Mouse (Mus musculus): ENCODE data around the gene Atmin. TPM values are rescaled to one million over a fixed set of nuclear protein-coding genes. Genes with fewer than 3 reads are reported as not detected.

Atmin gene
- polyA plus RNA-seq, 1 experiment from 2014 or later, result 5.5 TPM

DNA sequence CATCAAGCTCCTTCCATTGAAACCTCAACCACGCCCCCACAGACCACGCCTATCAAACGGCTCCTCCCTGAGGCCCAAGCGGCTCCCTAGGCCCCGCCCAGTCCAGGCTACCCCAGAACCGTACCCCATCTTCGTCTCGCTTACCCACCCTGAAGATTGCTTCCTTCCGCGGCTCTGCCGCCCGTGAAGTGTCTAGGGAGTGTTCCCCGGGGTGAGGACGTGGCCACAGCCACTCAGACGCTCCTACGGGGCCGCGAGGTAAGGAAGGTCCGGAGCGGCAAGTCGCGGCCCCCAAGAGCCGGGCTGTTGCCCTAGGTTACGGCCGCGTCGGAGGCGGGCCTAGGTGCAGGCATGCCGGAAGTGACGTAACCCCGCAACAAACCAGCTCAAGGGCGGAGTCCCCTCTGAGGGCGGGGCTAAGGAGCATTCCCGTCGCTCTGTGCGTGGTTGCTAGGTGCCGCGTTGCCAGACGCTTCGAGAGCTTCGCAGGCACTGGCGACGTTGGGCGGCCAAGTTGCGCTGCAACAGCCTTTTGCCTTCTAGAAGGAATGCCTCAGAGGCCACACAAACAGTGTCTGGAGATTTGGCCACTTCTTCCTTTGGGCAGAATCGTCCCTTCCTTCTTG, 35.6 kb downstream of the Atmin start, which contains the start of gene 1700030J22Rik:
Gene 1700030J22Rik, minus strand, starts transcription at position 329 of the 626 bp plus-strand sequence.
- peak within 1 kb of the TSS; percentile 46 for H3K9ac ChIP-seq (ENCODE audit: low read depth, low read length)
- WGBS, result under 1% methylated on average over 46 of the region's 46 CpGs
- peaks cover 13% of the 10 kb centered on the region for H3K36me3 ChIP-seq (ENCODE audit: control insufficient read depth, insufficient read depth)
- H3K4me1 ChIP-seq (replicated peaks; ENCODE audit: control insufficient read depth, insufficient read depth, low read length), result peaks cover 5% of the 10 kb centered on the region; the same call in 1 of the 2 replicates
- H3K9me3 ChIP-seq (ENCODE audit: control insufficient read depth), result no peaks in the 10 kb centered on the region
- peak; percentile 99 for ATAC-seq
- TF ChIP-seq CTCF (IDR thresholded peaks at IDR 0.05; ENCODE audit: low read depth), result peak; percentile 62
- H3K27ac ChIP-seq (ENCODE audit: low read depth, low read length), result no peak within 1 kb of the TSS
- H3K4me3 ChIP-seq (ENCODE audit: low read depth, low read length), result peak within 1 kb of the TSS; percentile 77
- H3K27me3 ChIP-seq (replicated peaks; ENCODE audit: control insufficient read depth, insufficient read depth, low read length), result no peaks in the 10 kb centered on the region
- H3K4me2 ChIP-seq (replicated peaks; ENCODE audit: low read depth), result peak within 1 kb of the TSS; percentile 83

- H3K4me1 ChIP-seq (replicated peaks; ENCODE audit: control insufficient read depth, insufficient read depth, low read length), result peaks cover 5% of the 10 kb centered on the region; the same call in 1 of the 2 replicates
- no peak overlapping the region for H3K27ac ChIP-seq (ENCODE audit: low read depth, low read length)
- H3K4me2 ChIP-seq (replicated peaks; ENCODE audit: low read depth), result no peak overlapping the region
- H3K9me3 ChIP-seq (ENCODE audit: control insufficient read depth), result no peaks in the 10 kb centered on the region
- H3K27me3 ChIP-seq (replicated peaks; ENCODE audit: control insufficient read depth, insufficient read depth, low read length), result no peaks in the 10 kb centered on the region
- no peak for ATAC-seq
- H3K36me3 ChIP-seq (ENCODE audit: control insufficient read depth, insufficient read depth), result peaks cover 23% of the 10 kb centered on the region
- WGBS, result 23% methylated on average over 4 of the region's 4 CpGs
- TF ChIP-seq CTCF (IDR thresholded peaks at IDR 0.05; ENCODE audit: low read depth), result peak; percentile 80
- no peak overlapping the region for H3K4me3 ChIP-seq (ENCODE audit: low read depth, low read length)
- H3K9ac ChIP-seq (ENCODE audit: low read depth, low read length), result no peak overlapping the region
Observed at GRCm38 (mm10) chr8:116980117-116980516, 36.9 kb downstream of the Atmin start.

GRCm38 (mm10) chr8:116989842-116990241, 46.6 kb downstream of the Atmin start:
- H3K4me1 ChIP-seq (replicated peaks; ENCODE audit: control insufficient read depth, insufficient read depth, low read length), result no peaks in the 10 kb centered on the region
- WGBS, result 99% methylated on average over 3 of the region's 3 CpGs
- H3K27me3 ChIP-seq (replicated peaks; ENCODE audit: control insufficient read depth, insufficient read depth, low read length), result no peaks in the 10 kb centered on the region
- peak; percentile 37 for TF ChIP-seq CTCF (IDR thresholded peaks at IDR 0.05; ENCODE audit: low read depth)
- no peak for ATAC-seq
- H3K4me3 ChIP-seq (ENCODE audit: low read depth, low read length), result no peak overlapping the region
- no peak overlapping the region for H3K4me2 ChIP-seq (replicated peaks; ENCODE audit: low read depth)
- H3K27ac ChIP-seq (ENCODE audit: low read depth, low read length), result no peak overlapping the region
- peaks cover 34% of the 10 kb centered on the region for H3K36me3 ChIP-seq (ENCODE audit: control insufficient read depth, insufficient read depth)
- no peaks in the 10 kb centered on the region for H3K9me3 ChIP-seq (ENCODE audit: control insufficient read depth)
- H3K9ac ChIP-seq (ENCODE audit: low read depth, low read length), result no peak overlapping the region

GRCm38 (mm10) chr8:116991241-116991640, 48.0 kb downstream of the Atmin start:
- peak overlapping the region; percentile 80 for H3K4me2 ChIP-seq (replicated peaks; ENCODE audit: low read depth)
- H3K27me3 ChIP-seq (replicated peaks; ENCODE audit: control insufficient read depth, insufficient read depth, low read length), result no peaks in the 10 kb centered on the region; the same call in 1 of the 2 replicates
- ATAC-seq, result no peak
- H3K27ac ChIP-seq (ENCODE audit: low read depth, low read length), result no peak overlapping the region
- WGBS, result 77% methylated on average over 8 of the region's 8 CpGs
- no peak overlapping the region for H3K9ac ChIP-seq (ENCODE audit: low read depth, low read length)
- H3K36me3 ChIP-seq (ENCODE audit: control insufficient read depth, insufficient read depth), result peaks cover 22% of the 10 kb centered on the region
- no peaks in the 10 kb centered on the region for H3K4me1 ChIP-seq (replicated peaks; ENCODE audit: control insufficient read depth, insufficient read depth, low read length)
- no peaks in the 10 kb centered on the region for H3K9me3 ChIP-seq (ENCODE audit: control insufficient read depth)
- no peak overlapping the region for H3K4me3 ChIP-seq (ENCODE audit: low read depth, low read length)
- no peak for TF ChIP-seq CTCF (IDR thresholded peaks at IDR 0.05; ENCODE audit: low read depth)

DNA sequence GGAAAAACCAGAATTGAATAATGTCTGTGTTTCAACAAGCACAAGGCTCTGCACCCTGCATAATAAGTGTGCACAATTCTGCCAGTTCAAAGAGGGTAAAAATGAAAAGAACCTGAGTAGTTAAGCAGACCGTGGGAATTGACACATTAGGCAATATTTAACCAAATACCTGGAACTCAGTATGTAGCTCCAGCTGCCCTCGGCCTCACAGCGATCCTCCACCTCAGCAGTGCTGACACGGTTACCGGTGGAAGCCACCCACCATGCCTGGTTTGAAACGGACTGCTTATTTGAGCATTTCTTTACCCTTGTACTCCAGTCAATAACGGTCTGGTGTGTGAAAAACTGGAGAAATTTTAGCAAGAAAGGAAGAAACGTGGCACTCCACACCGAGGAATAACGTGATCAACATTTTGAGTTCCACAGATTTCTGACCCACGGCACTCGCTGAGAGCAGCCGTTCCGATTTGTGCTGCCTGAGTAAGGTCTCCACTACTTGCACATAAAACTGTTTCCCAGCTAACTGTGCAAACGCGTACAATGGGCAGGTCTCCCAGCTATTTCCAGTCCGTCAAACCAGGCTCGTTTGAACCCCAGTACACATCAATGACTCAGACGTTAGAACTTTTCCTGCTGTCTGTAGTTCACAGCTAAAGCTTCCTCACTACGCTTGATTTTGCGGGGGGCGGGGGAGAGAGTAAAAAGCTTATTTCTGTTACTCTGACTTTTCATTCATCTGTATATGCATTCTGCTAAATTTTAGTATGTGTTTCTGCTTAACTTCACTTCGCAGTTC, 49.2 kb downstream of the Atmin start:
- H3K9me3 ChIP-seq (ENCODE audit: control insufficient read depth), result no peaks in the 10 kb centered on the region
- H3K4me2 ChIP-seq (replicated peaks; ENCODE audit: low read depth), result peak overlapping the region; percentile 80
- H3K9ac ChIP-seq (ENCODE audit: low read depth, low read length), result peak overlapping the region; percentile 54
- no peak for TF ChIP-seq CTCF (IDR thresholded peaks at IDR 0.05; ENCODE audit: low read depth)
- H3K36me3 ChIP-seq (ENCODE audit: control insufficient read depth, insufficient read depth), result peaks cover 14% of the 10 kb centered on the region
- 4% methylated on average over 23 of the region's 23 CpGs for WGBS
- ATAC-seq, result no peak
- no peaks in the 10 kb centered on the region; the same call in 1 of the 2 replicates for H3K27me3 ChIP-seq (replicated peaks; ENCODE audit: control insufficient read depth, insufficient read depth, low read length)
- H3K4me1 ChIP-seq (replicated peaks; ENCODE audit: control insufficient read depth, insufficient read depth, low read length), result no peaks in the 10 kb centered on the region
- peak overlapping the region; percentile 87 for H3K27ac ChIP-seq (ENCODE audit: low read depth, low read length)
- H3K4me3 ChIP-seq (ENCODE audit: low read depth, low read length), result peak overlapping the region; percentile 63

DNA sequence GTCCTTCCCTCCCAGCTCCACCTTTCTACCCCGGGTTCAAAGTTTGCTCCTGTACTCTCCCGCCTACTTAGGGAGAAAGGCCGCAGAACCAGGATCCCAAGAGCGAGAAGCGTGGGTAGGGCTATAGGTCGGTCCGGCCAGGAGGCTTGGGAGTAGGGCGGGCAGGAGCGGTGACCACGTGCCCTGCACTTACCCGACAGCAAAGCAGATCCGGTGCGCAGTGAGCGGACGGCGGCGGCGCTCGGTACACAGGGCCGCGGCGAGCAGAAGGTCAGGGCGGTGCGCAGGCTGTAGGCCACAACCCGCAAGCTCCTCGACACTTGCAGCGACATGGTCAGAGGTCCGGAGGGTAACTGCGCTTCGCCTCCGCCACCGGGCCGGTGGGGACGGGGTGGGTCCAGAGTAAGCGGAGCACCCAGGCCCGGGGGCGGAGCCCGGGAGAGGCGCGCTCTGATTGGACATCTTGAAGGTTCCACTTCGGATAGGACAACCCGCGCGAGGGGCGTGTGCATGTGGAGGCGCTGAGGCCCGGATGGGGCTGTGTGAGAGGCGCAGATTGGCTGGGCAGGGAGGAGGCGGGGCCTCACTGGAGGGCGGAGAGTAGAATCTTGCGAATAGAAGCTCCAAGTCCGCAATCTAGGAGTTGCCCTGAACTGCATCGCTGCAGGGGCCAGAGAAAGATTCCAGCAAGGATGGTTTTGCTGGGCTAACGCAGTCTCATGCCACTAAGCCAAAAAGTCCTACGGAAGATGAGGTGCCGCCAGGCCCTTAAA, 50.1 kb downstream of the Atmin start, which contains the start of gene Gcsh:
Gene Gcsh, minus strand, starts transcription at position 443 of the 773 bp plus-strand sequence.
- Histone ChIP-seq H3K9me3 (ENCODE audit: control insufficient read depth) (no peaks in the 10 kb centered on the region), H3K9ac (ENCODE audit: low read depth, low read length) (peak within 1 kb of the TSS; percentile 54), H3K4me1 (replicated peaks; ENCODE audit: control insufficient read depth, insufficient read depth, low read length) (no peaks in the 10 kb centered on the region), H3K27me3 (replicated peaks; ENCODE audit: control insufficient read depth, insufficient read depth, low read length) (no peaks in the 10 kb centered on the region; the same call in 1 of the 2 replicates), H3K36me3 (ENCODE audit: control insufficient read depth, insufficient read depth) (peaks cover 5% of the 10 kb centered on the region), H3K27ac (ENCODE audit: low read depth, low read length) (peak within 1 kb of the TSS; percentile 87), H3K4me3 (ENCODE audit: low read depth, low read length) (peak within 1 kb of the TSS; percentile 63), H3K4me2 (replicated peaks; ENCODE audit: low read depth) (peak within 1 kb of the TSS; percentile 80)
- 0 out of 2 replicates have a peak, but pooled peaks have one; percentile 8 for TF ChIP-seq CTCF (IDR thresholded peaks at IDR 0.05; ENCODE audit: low read depth)
- peak; percentile 99 for ATAC-seq
- WGBS, result under 1% methylated on average over 55 of the region's 56 CpGs

Data from intestine, postnatal 0 days (tissue).